ENCODE assay signal across 8 mouse cellular contexts in genomic region chr12:86823488-86823854, GRCm38 (mm10).
A peak's percentile ranks its signal among the peaks of the same experiment; 100 is the strongest.
DNase-seq lines count a peak whose midpoint lies in the region; ATAC-seq and TF ChIP-seq lines count a peak whose summit lies in the region.

No protein-coding gene starts in this region.

- 0 out of 2 replicates have a peak, but pooled peaks have one; percentile 2 for ATAC-seq in lung, embryonic 14.5 days (ENCODE audit: insufficient read depth)
- ATAC-seq in embryonic facial prominence, embryonic 15.5 days (ENCODE audit: insufficient number of reproducible peaks, low FRiP score, low TSS enrichment, low read depth): no peak
- ATAC-seq in intestine, embryonic 16.5 days: no peak
- 0 out of 2 replicates have a peak, but pooled peaks have one; percentile 16 for ATAC-seq in neural tube, embryonic 14.5 days (ENCODE audit: low read depth)
- no peak for ATAC-seq in cerebellum, adult (ENCODE audit: insufficient number of reproducible peaks, low FRiP score, low TSS enrichment)
- no peak for ATAC-seq in monocyte, adult 5-6 weeks (replicated peaks; ENCODE audit: insufficient number of reproducible peaks, low FRiP score, low TSS enrichment, poor library complexity, severe bottlenecking)

- peak overlapping the region; percentile 57 for H3K4me2 ChIP-seq in lung, embryonic 14.5 days
- peak overlapping the region; percentile 49 for H3K4me2 ChIP-seq in embryonic facial prominence, embryonic 15.5 days (replicated peaks)
- H3K4me2 ChIP-seq in intestine, embryonic 16.5 days (ENCODE audit: low read depth, low read length): peak overlapping the region; percentile 54
- peak overlapping the region; percentile 39; the same call in 1 of the 2 replicates for H3K4me2 ChIP-seq in neural tube, embryonic 14.5 days (ENCODE audit: low read depth, low read length)

- no peak for TF ChIP-seq CTCF in lung, embryonic 14.5 days (IDR thresholded peaks at IDR 0.05; ENCODE audit: low read depth)

- H3K9ac ChIP-seq in lung, embryonic 14.5 days: peak overlapping the region; percentile 28
- H3K9ac ChIP-seq in embryonic facial prominence, embryonic 15.5 days: 0 out of 2 replicates have a peak overlapping the region, but pooled peaks have one; percentile 16
- H3K9ac ChIP-seq in intestine, embryonic 16.5 days (ENCODE audit: low read depth, low read length): peak overlapping the region; percentile 66
- peak overlapping the region; percentile 51 for H3K9ac ChIP-seq in neural tube, embryonic 14.5 days (replicated peaks; ENCODE audit: low read depth, low read length)

- peak overlapping the region; percentile 20; the same call in 1 of the 2 replicates for H3K4me3 ChIP-seq in lung, embryonic 14.5 days (ENCODE audit: low read depth, low read length)
- peak overlapping the region; percentile 27 for H3K4me3 ChIP-seq in embryonic facial prominence, embryonic 15.5 days (replicated peaks)
- peak overlapping the region; percentile 37 for H3K4me3 ChIP-seq in intestine, embryonic 16.5 days (ENCODE audit: low read length)
- H3K4me3 ChIP-seq in neural tube, embryonic 14.5 days (ENCODE audit: low read depth, low read length): peak overlapping the region; percentile 5; the same call in 1 of the 2 replicates

- H3K9me3 ChIP-seq in lung, embryonic 14.5 days (ENCODE audit: low read depth, low read length): no peaks in the 10 kb centered on the region
- H3K9me3 ChIP-seq in embryonic facial prominence, embryonic 15.5 days (replicated peaks): no peaks in the 10 kb centered on the region
- no peaks in the 10 kb centered on the region for H3K9me3 ChIP-seq in intestine, embryonic 16.5 days (ENCODE audit: control insufficient read depth, low read length)
- no peaks in the 10 kb centered on the region for H3K9me3 ChIP-seq in neural tube, embryonic 14.5 days (ENCODE audit: control insufficient read depth, low read length)

- DNase-seq in lung, embryonic 14.5 days: no peak
- DNase-seq in lung, postnatal 14 days: no peak
- DNase-seq in retina, postnatal 1 day: no peak

- no peaks in the 10 kb centered on the region for H3K36me3 ChIP-seq in lung, embryonic 14.5 days (ENCODE audit: insufficient read depth)
- no peaks in the 10 kb centered on the region for H3K36me3 ChIP-seq in embryonic facial prominence, embryonic 15.5 days
- no peaks in the 10 kb centered on the region for H3K36me3 ChIP-seq in intestine, embryonic 16.5 days (ENCODE audit: control insufficient read depth, insufficient read depth, low read length)
- H3K36me3 ChIP-seq in neural tube, embryonic 14.5 days (ENCODE audit: control insufficient read depth, insufficient read depth, low read length): no peaks in the 10 kb centered on the region

- peaks cover 39% of the 10 kb centered on the region for H3K4me1 ChIP-seq in lung, embryonic 14.5 days (ENCODE audit: insufficient read depth)
- H3K4me1 ChIP-seq in embryonic facial prominence, embryonic 15.5 days: peaks cover 61% of the 10 kb centered on the region
- peaks cover 29% of the 10 kb centered on the region for H3K4me1 ChIP-seq in intestine, embryonic 16.5 days (ENCODE audit: control insufficient read depth, insufficient read depth, low read length)
- H3K4me1 ChIP-seq in neural tube, embryonic 14.5 days (ENCODE audit: control insufficient read depth, insufficient read depth, low read length): peaks cover 29% of the 10 kb centered on the region

- H3K27ac ChIP-seq in lung, embryonic 14.5 days (ENCODE audit: low read depth): peak overlapping the region; percentile 99
- peak overlapping the region; percentile 97 for H3K27ac ChIP-seq in embryonic facial prominence, embryonic 15.5 days (replicated peaks)
- peak overlapping the region; percentile 96 for H3K27ac ChIP-seq in intestine, embryonic 16.5 days (ENCODE audit: low read length)
- H3K27ac ChIP-seq in neural tube, embryonic 14.5 days (ENCODE audit: low read depth, low read length): peak overlapping the region; percentile 98

- no peaks in the 10 kb centered on the region for H3K27me3 ChIP-seq in lung, embryonic 14.5 days (ENCODE audit: insufficient read depth, low read length)
- H3K27me3 ChIP-seq in embryonic facial prominence, embryonic 15.5 days: no peaks in the 10 kb centered on the region
- no peaks in the 10 kb centered on the region for H3K27me3 ChIP-seq in intestine, embryonic 16.5 days (replicated peaks; ENCODE audit: control insufficient read depth, insufficient read depth, low read length)
- no peaks in the 10 kb centered on the region for H3K27me3 ChIP-seq in neural tube, embryonic 14.5 days (ENCODE audit: control insufficient read depth, insufficient read depth, low read length)

- 45% methylated on average over 4 of the region's 4 CpGs for WGBS in lung, embryonic 14.5 days
- WGBS in embryonic facial prominence, embryonic 15.5 days: 43% methylated on average over 1 of the region's 4 CpGs
- 70% methylated on average over 4 of the region's 4 CpGs for WGBS in intestine, embryonic 16.5 days
- WGBS in neural tube, embryonic 14.5 days: 34% methylated on average over 4 of the region's 4 CpGs

Comparison
In these comparisons a context has a peak if more than half of its experiments do, and no peak if none do; other contexts are left out.
1. ATAC-seq: peak in lung, embryonic 14.5 days (single experiment) and neural tube, embryonic 14.5 days (single experiment); none in embryonic facial prominence, embryonic 15.5 days (single experiment), intestine, embryonic 16.5 days (single experiment), cerebellum, adult (single experiment) and monocyte, adult 5-6 weeks (single experiment).
2. H3K9ac ChIP-seq: peak in every context shown above with its lines; median percentile 66 in intestine, embryonic 16.5 days; 51 in neural tube, embryonic 14.5 days; 28 in lung, embryonic 14.5 days; 16 in embryonic facial prominence, embryonic 15.5 days.
3. Peak in every context shown above with its lines, with median percentiles within 50 percentile points of each other: H3K27ac ChIP-seq, H3K4me2 ChIP-seq and H3K4me3 ChIP-seq.